Mouse (Mus musculus): ENCODE data around the gene Nkx2-1. TPM values are rescaled to one million over a fixed set of nuclear protein-coding genes. Genes with fewer than 3 reads are reported as not detected.

Gene Nkx2-1
- polyA plus RNA-seq, 1 experiment from 2014 or later, result not detected

DNA sequence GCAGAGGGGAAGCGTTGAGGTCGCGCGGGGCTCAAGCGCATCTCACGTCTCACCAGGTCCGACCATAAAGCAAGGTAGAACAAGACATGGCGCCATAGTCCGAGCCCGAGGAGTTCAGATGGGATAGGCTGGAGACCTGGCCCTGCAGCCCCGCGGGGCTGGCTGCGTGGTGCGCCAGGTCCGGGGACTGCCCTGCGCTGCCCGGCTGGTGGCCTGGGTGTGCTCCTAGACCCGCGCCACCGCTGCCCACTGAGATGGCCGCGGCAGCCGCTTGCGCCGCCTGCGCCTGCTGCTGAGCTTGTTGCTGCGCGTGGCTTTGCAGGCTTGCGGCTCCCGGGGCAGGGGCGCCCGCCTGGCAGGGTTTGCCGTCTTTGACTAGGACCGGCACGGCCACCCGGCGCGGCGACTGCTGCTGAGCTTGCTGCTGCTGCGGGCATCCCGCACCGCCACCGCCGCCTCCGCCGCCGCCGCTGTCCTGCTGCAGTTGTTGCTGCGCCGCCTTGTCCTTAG lies 3.7 kb downstream of the Nkx2-1 start:
- no peak for TF ChIP-seq CTCF (IDR thresholded peaks at IDR 0.05; ENCODE audit: low read depth)
- under 1% methylated on average over 46 of the region's 50 CpGs for WGBS
- no peak overlapping the region for H3K27ac ChIP-seq
- no peaks in the 10 kb centered on the region for H3K36me3 ChIP-seq (ENCODE audit: insufficient read depth, low read length)
- DNase-seq (ENCODE audit: low spot score) (no peak), ATAC-seq (replicated peaks; ENCODE audit: low FRiP score, low read depth) (no peak)
- H3K9ac ChIP-seq (ENCODE audit: low read depth, low read length), result no peak overlapping the region
- H3K4me3 ChIP-seq (replicated peaks; ENCODE audit: low read depth, low read length), result peak overlapping the region; percentile 11; the same call in 1 of the 2 replicates
- H3K9me3 ChIP-seq (replicated peaks; ENCODE audit: low read length), result no peaks in the 10 kb centered on the region
- peaks cover 92% of the 10 kb centered on the region for H3K27me3 ChIP-seq (ENCODE audit: insufficient read depth, low read length)
- peak overlapping the region; percentile 37 for H3K4me2 ChIP-seq (ENCODE audit: low read length)
- peaks cover 8% of the 10 kb centered on the region for H3K4me1 ChIP-seq (replicated peaks; ENCODE audit: insufficient read depth, low read length)

DNA sequence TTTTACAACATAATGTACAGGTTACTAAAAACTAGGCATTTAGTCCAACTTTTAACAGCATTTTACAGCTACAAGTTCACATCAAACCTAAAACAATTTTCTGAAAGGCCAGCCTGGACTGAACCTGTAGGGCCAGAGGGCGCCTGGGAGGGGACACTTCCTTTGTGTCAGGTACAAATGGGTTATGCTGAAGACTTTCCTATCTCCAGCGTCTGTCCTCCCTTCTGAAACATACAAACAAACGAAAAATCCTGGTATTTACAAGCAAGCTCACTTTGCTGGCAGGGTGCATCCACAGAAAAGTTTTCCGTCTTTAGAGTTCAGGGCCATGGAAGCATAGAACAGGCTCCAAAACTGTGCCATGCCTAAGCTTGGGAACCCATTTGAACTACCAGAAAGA lies 4.6 kb downstream of the Nkx2-1 start:
- no peak for TF ChIP-seq CTCF (IDR thresholded peaks at IDR 0.05; ENCODE audit: low read depth)
- 2% methylated on average over 4 of the region's 4 CpGs for WGBS

DNA sequence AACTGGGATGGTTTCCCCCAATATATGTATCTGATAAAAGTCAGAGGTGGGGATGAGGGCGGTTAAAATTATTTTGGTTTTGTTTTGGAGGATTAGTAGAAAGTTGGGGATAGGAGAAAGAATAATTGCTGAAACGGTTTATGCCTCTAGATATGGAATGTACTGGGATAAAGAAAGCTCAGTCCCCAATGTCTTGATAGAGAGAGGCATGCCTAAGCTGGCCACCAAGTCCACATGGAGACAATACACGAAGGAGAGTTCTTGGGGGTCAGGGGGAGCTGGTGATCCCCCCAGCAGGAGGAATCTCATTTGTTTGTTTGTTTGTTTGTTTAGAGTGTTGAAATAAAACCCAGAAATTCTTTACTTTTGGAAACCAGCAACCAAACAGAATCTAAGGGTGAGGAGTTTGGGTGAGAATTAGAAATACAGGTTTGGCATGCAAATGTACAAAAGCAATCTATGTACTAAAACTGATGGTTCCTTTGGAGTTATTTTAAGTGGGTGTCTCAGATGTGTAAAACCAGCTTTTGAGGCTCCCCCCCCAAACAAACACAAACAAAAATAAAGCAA lies 5.6 kb downstream of the Nkx2-1 start:
- Histone ChIP-seq H3K4me3 (replicated peaks; ENCODE audit: low read depth, low read length) (no peak overlapping the region), H3K9ac (ENCODE audit: low read depth, low read length) (no peak overlapping the region), H3K27ac (no peak overlapping the region), H3K4me1 (replicated peaks; ENCODE audit: insufficient read depth, low read length) (peaks cover 8% of the 10 kb centered on the region), H3K9me3 (replicated peaks; ENCODE audit: low read length) (no peaks in the 10 kb centered on the region), H3K36me3 (ENCODE audit: insufficient read depth, low read length) (no peaks in the 10 kb centered on the region), H3K4me2 (ENCODE audit: low read length) (no peak overlapping the region), H3K27me3 (ENCODE audit: insufficient read depth, low read length) (peaks cover 90% of the 10 kb centered on the region)
- ATAC-seq (replicated peaks; ENCODE audit: low FRiP score, low read depth) (no peak), DNase-seq (ENCODE audit: low spot score) (no peak)
- 8% methylated on average over 3 of the region's 3 CpGs for WGBS
- no peak for TF ChIP-seq CTCF (IDR thresholded peaks at IDR 0.05; ENCODE audit: low read depth)

More for the DNA sequence above, 4.6 kb downstream of the Nkx2-1 start:
- H3K27me3 ChIP-seq (ENCODE audit: insufficient read depth, low read length), result peaks cover 87% of the 10 kb centered on the region
- no peak overlapping the region for H3K27ac ChIP-seq
- no peak overlapping the region for H3K4me2 ChIP-seq (ENCODE audit: low read length)
- no peaks in the 10 kb centered on the region for H3K36me3 ChIP-seq (ENCODE audit: insufficient read depth, low read length)
- no peak for DNase-seq (ENCODE audit: low spot score)
- peaks cover 8% of the 10 kb centered on the region for H3K4me1 ChIP-seq (replicated peaks; ENCODE audit: insufficient read depth, low read length)
- no peak for ATAC-seq (replicated peaks; ENCODE audit: low FRiP score, low read depth)
- no peaks in the 10 kb centered on the region for H3K9me3 ChIP-seq (replicated peaks; ENCODE audit: low read length)
- H3K9ac ChIP-seq (ENCODE audit: low read depth, low read length), result no peak overlapping the region
- no peak overlapping the region for H3K4me3 ChIP-seq (replicated peaks; ENCODE audit: low read depth, low read length)

DNA sequence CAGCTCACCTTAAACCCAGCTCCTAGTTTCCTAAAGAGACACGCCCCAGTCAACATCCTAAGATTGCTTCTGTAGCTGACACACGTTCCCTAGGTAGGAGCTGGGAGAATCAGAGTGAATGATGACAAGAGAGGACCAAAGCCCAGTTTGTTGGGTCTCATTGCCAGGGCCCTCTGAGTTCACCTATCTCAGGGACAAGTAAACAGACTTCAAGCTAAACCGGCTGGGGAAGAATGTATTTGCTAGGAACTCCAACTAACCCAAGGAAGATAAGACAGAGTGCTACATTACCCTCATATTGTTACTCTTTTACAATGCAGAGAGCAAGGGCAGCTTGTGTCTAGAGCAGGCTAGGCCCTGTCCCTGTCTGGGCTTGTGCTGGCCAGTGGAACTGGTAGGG lies 6.8 kb downstream of the Nkx2-1 start:
- peaks cover 6% of the 10 kb centered on the region for H3K4me1 ChIP-seq (replicated peaks; ENCODE audit: insufficient read depth, low read length)
- H3K27ac ChIP-seq, result no peak overlapping the region
- H3K36me3 ChIP-seq (ENCODE audit: insufficient read depth, low read length), result no peaks in the 10 kb centered on the region
- no peak for TF ChIP-seq CTCF (IDR thresholded peaks at IDR 0.05; ENCODE audit: low read depth)
- ATAC-seq (replicated peaks; ENCODE audit: low FRiP score, low read depth) (no peak), DNase-seq (ENCODE audit: low spot score) (no peak)
- H3K9ac ChIP-seq (ENCODE audit: low read depth, low read length), result no peak overlapping the region
- no peak overlapping the region for H3K4me2 ChIP-seq (ENCODE audit: low read length)
- no peak overlapping the region for H3K4me3 ChIP-seq (replicated peaks; ENCODE audit: low read depth, low read length)
- H3K9me3 ChIP-seq (replicated peaks; ENCODE audit: low read length), result no peaks in the 10 kb centered on the region
- peaks cover 88% of the 10 kb centered on the region for H3K27me3 ChIP-seq (ENCODE audit: insufficient read depth, low read length)
- WGBS, result 1% methylated on average over 3 of the region's 3 CpGs

DNA sequence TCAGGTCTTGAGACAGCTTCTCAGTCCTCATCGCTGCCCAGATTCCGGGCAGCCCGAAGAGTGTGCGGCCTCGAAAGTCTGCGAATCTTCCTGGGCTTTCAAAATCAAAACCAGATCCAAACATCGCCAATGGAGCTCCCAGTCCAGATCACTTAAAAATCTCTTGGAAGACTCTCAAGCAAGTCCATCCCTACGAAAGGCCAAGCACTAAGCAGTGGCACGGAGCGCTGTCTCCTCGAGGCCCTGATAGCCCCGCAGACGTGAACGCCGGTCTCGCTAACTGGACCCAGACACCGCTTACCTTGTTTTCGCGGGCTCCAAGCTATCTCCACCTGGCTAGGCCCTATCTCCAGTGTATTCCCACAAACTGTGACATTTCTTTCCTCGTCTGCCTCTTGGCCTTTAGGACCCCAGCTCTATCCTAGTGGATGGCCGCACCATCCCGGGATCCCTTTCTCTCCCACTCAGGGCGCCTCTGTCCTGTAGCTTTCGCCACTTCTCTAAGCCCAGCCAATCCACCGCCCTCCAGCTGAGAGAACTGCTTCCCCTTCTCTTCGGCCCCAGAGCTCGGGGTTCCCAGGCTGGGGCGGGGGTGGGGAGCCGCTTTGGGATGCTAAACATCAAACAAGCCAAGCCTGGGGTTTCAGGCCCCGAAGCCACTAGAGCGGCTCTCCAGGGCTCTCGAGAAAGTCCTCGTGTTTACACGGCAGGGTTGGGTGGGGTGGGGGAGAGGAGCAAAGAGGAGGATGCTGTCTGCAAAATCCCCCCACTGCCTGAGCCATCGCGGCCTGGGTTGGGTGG lies 7.6 kb downstream of the Nkx2-1 start:
- Histone ChIP-seq H3K4me1 (replicated peaks; ENCODE audit: insufficient read depth, low read length) (no peaks in the 10 kb centered on the region), H3K9ac (ENCODE audit: low read depth, low read length) (no peak overlapping the region), H3K36me3 (ENCODE audit: insufficient read depth, low read length) (no peaks in the 10 kb centered on the region), H3K9me3 (replicated peaks; ENCODE audit: low read length) (no peaks in the 10 kb centered on the region), H3K27ac (no peak overlapping the region), H3K4me2 (ENCODE audit: low read length) (no peak overlapping the region), H3K27me3 (ENCODE audit: insufficient read depth, low read length) (peaks cover 86% of the 10 kb centered on the region), H3K4me3 (replicated peaks; ENCODE audit: low read depth, low read length) (no peak overlapping the region)
- ATAC-seq (replicated peaks; ENCODE audit: low FRiP score, low read depth), result no peak
- no peak for DNase-seq (ENCODE audit: low spot score)
- WGBS, result 2% methylated on average over 36 of the region's 36 CpGs
- no peak for TF ChIP-seq CTCF (IDR thresholded peaks at IDR 0.05; ENCODE audit: low read depth)

DNA sequence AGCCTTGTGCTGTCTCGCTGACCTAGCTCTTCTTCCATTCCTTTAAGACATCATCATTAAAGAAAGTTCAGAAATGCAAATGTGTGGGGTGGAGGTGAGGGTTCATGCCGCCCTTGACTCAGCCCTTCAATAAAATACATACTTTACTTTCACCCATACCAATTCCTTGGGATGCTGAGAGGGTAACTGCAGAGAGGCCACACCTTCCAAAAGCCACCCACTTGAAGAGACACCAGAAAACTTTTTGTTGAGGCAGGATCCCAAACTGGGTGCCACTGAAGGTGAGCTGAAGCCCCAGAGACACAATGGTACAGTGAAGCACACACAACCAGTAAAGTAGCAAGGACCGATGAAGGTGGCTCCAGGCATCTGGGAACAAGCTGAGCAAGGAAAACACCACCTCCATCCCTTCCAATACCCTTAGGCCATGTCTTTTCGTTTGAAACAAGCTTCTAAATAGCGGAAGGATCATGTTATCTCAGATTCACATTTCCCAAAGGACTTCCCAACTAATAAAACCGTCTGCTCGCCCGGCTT lies 8.6 kb downstream of the Nkx2-1 start:
- Histone ChIP-seq H3K4me1 (replicated peaks; ENCODE audit: insufficient read depth, low read length) (no peaks in the 10 kb centered on the region), H3K27ac (no peak overlapping the region), H3K4me2 (ENCODE audit: low read length) (no peak overlapping the region), H3K27me3 (ENCODE audit: insufficient read depth, low read length) (peaks cover 85% of the 10 kb centered on the region), H3K9ac (ENCODE audit: low read depth, low read length) (no peak overlapping the region), H3K9me3 (replicated peaks; ENCODE audit: low read length) (no peaks in the 10 kb centered on the region), H3K4me3 (replicated peaks; ENCODE audit: low read depth, low read length) (no peak overlapping the region), H3K36me3 (ENCODE audit: insufficient read depth, low read length) (no peaks in the 10 kb centered on the region)
- ATAC-seq (replicated peaks; ENCODE audit: low FRiP score, low read depth), result no peak
- WGBS, result 2% methylated on average over 8 of the region's 8 CpGs
- no peak for DNase-seq (ENCODE audit: low spot score)
- TF ChIP-seq CTCF (IDR thresholded peaks at IDR 0.05; ENCODE audit: low read depth), result no peak

Data from kidney, postnatal 0 days (tissue).